Mouse (Mus musculus) thymus, adult 2 months (tissue): ENCODE measurements around the gene Dusp14.

ENCODE experiments used
- CTCF ChIP-seq: fragments of 200-500 bp; IDR thresholded peaks from 2 replicates; pipeline ENCODE4 v1.5.1; 2012; ENCODE audit warnings: mild to moderate bottlenecking, control low read depth, low read length, moderate library complexity, borderline replicate concordance; ENCODE audit not compliant: control insufficient read depth, poor library complexity, insufficient read depth; ENCODE audit errors: extremely low read depth
- POLR2A ChIP-seq: fragments of 200-500 bp; IDR thresholded peaks from 2 replicates; pipeline ENCODE4 v1.6.1; 2012; ENCODE audit warnings: mild to moderate bottlenecking, low read length, control low read depth, moderate library complexity; ENCODE audit not compliant: control insufficient read depth, poor library complexity, insufficient read depth; ENCODE audit errors: extremely low read depth

- TF ChIP-seq CTCF = no peak
- no peak for TF ChIP-seq POLR2A
Observed at GRCm38 (mm10) chr11:84059784-84060183, 9.3 kb downstream of the Dusp14 start.
